Comparison of ENCODE assay signal across 22 mouse cellular contexts in genomic region chr3:4793141-4793540, GRCm38 (mm10).
DNase-seq lines count a peak whose midpoint lies in the region; ATAC-seq lines count a peak whose summit lies in the region.
"Had no signal": no experiment of that assay in that cellular context is flagged by ENCODE, and none has a peak within 500 bp of the region (broad histone marks: within the 10 kb centered on the region; RNA-seq: fewer than 3 reads in every experiment).

No protein-coding gene starts in this region.

- no peak overlapping the region for H3K4me2 ChIP-seq in forebrain, embryonic 14.5 days (ENCODE audit: low read length)
- no peak overlapping the region for H3K4me2 ChIP-seq in forebrain, embryonic 15.5 days (replicated peaks)
- H3K4me2 ChIP-seq: embryonic facial prominence, embryonic 12.5 days had no signal

- no peaks in the 10 kb centered on the region for H3K9me3 ChIP-seq in forebrain, embryonic 14.5 days (replicated peaks; ENCODE audit: control insufficient read depth, low read length)
- no peaks in the 10 kb centered on the region for H3K9me3 ChIP-seq in forebrain, embryonic 15.5 days
- H3K9me3 ChIP-seq: embryonic facial prominence, embryonic 10.5 days; embryonic facial prominence, embryonic 12.5 days; G1E had no signal

- H3K36me3 ChIP-seq in forebrain, embryonic 14.5 days (ENCODE audit: control insufficient read depth, insufficient read depth, low read length) = no peaks in the 10 kb centered on the region
- H3K36me3 ChIP-seq in forebrain, embryonic 15.5 days = no peaks in the 10 kb centered on the region
- H3K36me3 ChIP-seq: embryonic facial prominence, embryonic 10.5 days; embryonic facial prominence, embryonic 12.5 days; G1E had no signal

- 74% methylated on average over 2 of the region's 2 CpGs for WGBS in forebrain, embryonic 14.5 days
- WGBS in forebrain, embryonic 15.5 days = 70% methylated on average over 2 of the region's 2 CpGs

- ATAC-seq in forebrain, embryonic 14.5 days = no peak
- ATAC-seq in forebrain, embryonic 15.5 days (replicated peaks) = no peak
- ATAC-seq: activated CD4-positive, CD25-positive, alpha-beta regulatory T cell, adult 4 months; CD4-positive, CD25-positive, alpha-beta regulatory T cell, adult 4 months; forebrain, embryonic 16.5 days; Patski had no signal

- DNase-seq in forebrain, embryonic 14.5 days (ENCODE audit: low spot score) = peak; percentile 55
- peak; percentile 31 for DNase-seq in layer of hippocampus, adult 9-10 months (ENCODE audit: low spot score)
- DNase-seq in layer of hippocampus, adult 11-12 months (ENCODE audit: low spot score) = no peak
- DNase-seq in left cerebral cortex, adult 18-20 months (ENCODE audit: low spot score in 2 of 2) = no peak
- DNase-seq: adrenal gland, adult 8-10 months; adrenal gland, postnatal 14 days; adrenal gland, postnatal 36 days; B cell, adult 2 months; cerebellum, adult 11-12 months; cerebellum, adult 2 months; cerebellum, adult 9-10 months; cerebellum, postnatal 10 days; cerebellum, postnatal 25 days had no signal

- H3K4me3 ChIP-seq in forebrain, embryonic 14.5 days (ENCODE audit: low read depth, low read length) = no peak overlapping the region
- H3K4me3 ChIP-seq in forebrain, embryonic 15.5 days = no peak overlapping the region
- H3K4me3 ChIP-seq: embryonic facial prominence, embryonic 10.5 days; embryonic facial prominence, embryonic 12.5 days had no signal

- H3K9ac ChIP-seq in forebrain, embryonic 14.5 days (ENCODE audit: low read length) = no peak overlapping the region
- no peak overlapping the region for H3K9ac ChIP-seq in forebrain, embryonic 15.5 days (replicated peaks)
- H3K9ac ChIP-seq: embryonic facial prominence, embryonic 12.5 days had no signal

- H3K27me3 ChIP-seq in forebrain, embryonic 14.5 days (replicated peaks; ENCODE audit: control insufficient read depth, insufficient read depth, low read length) = no peaks in the 10 kb centered on the region
- H3K27me3 ChIP-seq in forebrain, embryonic 15.5 days = no peaks in the 10 kb centered on the region
- H3K27me3 ChIP-seq: CH12.LX; embryonic facial prominence, embryonic 12.5 days; Patski had no signal

- H3K27ac ChIP-seq in forebrain, embryonic 14.5 days (ENCODE audit: low read depth, low read length) = no peak overlapping the region
- no peak overlapping the region for H3K27ac ChIP-seq in forebrain, embryonic 15.5 days (replicated peaks)
- H3K27ac ChIP-seq: embryonic facial prominence, embryonic 10.5 days; embryonic facial prominence, embryonic 12.5 days had no signal

- peaks cover 16% of the 10 kb centered on the region for H3K4me1 ChIP-seq in forebrain, embryonic 14.5 days (ENCODE audit: control insufficient read depth, insufficient read depth, low read length)
- peaks cover 33% of the 10 kb centered on the region for H3K4me1 ChIP-seq in forebrain, embryonic 15.5 days
- H3K4me1 ChIP-seq: embryonic facial prominence, embryonic 10.5 days had no signal

Comparison
In these comparisons a context has a peak if more than half of its experiments do, and no peak if none do; other contexts are left out.
1. DNase-seq: peak in forebrain, embryonic 14.5 days (single experiment) and layer of hippocampus, adult 9-10 months (single experiment); none in layer of hippocampus, adult 11-12 months (single experiment) and left cerebral cortex, adult 18-20 months (0 of 2).